Mouse (Mus musculus): ENCODE results near the gene Scrn3. TPM values are rescaled to one million over a fixed set of nuclear protein-coding genes. Genes with fewer than 3 reads are reported as not detected.

Gene Scrn3
- 7.9 and 9.0 TPM in 2 replicates for polyA plus RNA-seq (2012; rRNA removed)

GRCm38 (mm10) chr2:73312152-73313116 is at the start of gene Scrn3, which contains the start of gene Cir1:
TSS of gene Scrn3 (plus strand) at chr2:73312601.
TSS of gene Cir1 (minus strand) at chr2:73312701.

DNA sequence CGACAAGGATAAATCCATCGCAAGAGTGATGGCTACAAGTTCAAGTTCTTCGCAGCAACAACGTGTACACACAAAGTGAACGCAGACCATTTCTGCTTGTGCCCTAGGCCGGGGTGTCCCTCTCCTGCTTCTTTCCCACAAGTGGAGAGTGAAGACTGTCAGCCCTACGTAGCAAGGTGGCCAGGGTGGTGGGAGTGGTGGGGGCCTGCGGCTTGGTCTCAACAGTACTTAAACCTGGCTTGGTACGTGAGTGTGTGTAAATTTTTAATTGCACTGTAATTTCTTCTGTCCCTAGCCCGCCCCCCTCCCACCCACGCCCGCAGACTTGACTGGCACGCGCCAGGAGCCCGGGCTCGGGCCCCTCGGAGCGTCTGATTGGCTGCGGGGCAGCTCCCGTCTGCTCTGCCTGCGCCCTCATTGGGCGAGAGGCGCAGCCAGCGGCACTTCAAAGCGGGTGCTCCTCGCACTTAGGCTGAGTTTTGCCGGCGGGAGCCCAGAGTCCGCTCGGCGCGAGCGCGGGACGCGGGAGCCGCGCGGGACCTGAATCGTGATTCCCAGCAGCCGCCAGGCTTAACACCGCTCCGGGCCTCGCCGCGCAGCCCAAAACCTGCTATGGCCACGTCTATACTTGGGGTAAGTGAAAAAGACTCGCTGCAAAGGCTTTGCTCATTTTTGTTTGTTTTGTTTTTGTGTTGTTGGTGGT is 40.8 kb upstream of the Scrn3 start, which contains the start of gene Sp9:
TSS of gene Sp9 (plus strand) at position 467 of the 703 bp plus-strand sequence.

DNA sequence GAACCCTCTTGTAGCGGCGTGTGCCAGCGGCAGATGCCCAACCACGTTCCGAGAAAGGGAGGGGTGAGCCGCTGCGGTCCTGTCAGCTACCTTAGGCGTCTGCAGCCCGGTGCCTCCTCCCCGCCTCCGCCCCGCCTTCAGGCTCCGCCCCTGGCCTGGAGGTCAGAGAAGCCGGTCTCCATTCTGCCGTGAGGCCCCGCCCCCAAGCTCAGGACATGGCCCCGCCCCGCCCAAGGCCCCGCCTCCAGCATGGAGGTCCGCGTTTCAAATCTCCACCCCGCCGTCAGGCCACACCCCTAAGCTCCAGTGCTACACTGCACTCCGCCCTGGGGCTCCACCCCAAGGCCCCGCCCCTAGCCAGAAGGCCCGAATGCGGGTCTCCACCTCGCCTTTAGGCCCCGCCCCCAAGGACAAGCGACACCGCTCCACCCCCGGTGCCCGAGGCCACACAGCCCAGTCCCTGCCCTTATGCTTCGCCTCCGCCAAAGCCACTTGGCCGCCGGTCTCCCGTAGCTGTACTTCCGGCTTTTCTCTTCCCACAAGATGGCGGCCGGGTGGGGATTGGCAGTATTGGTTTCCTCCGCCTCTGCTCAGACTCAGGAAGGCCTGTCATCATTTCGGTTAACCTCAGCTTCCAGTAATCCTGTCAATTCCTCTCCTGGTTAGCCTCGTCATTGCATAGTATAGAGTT is 74.1 kb downstream of the Scrn3 start, which contains the start of gene Gpr155:
TSS of gene Gpr155 (minus strand) at position 217 of the 691 bp plus-strand sequence.

Other genes with a start within 250 kb of the Scrn3 start
- gene Ola1, start 93.7 kb upstream of the Scrn3 start, polyA plus RNA-seq (2012; rRNA removed): 45.8 and 47.0 TPM in 2 replicates
- gene Sp9, start 40.7 kb upstream of the Scrn3 start, polyA plus RNA-seq (2012; rRNA removed): 9.2 and 14.2 TPM in 2 replicates
- 24.5 and 28.0 TPM in 2 replicates for gene Cir1, start 100 bp downstream of the Scrn3 start, polyA plus RNA-seq (2012; rRNA removed)
- 6.2 and 7.7 TPM in 2 replicates for gene Gpr155, start 74.0 kb downstream of the Scrn3 start, polyA plus RNA-seq (2012; rRNA removed)
- gene Wipf1, start 217.1 kb downstream of the Scrn3 start, polyA plus RNA-seq (2012; rRNA removed): 3.1 and 6.1 TPM in 2 replicates

Data from central nervous system, embryonic 14 days (tissue).